19 mouse cellular contexts compared by ENCODE assay signal in genomic region chr1:127946615-127947249, GRCm38 (mm10).
DNase-seq lines count a peak whose midpoint lies in the region; ATAC-seq and TF ChIP-seq lines count a peak whose summit lies in the region.
"Had no signal": no experiment of that assay in that cellular context is flagged by ENCODE, and none has a peak within 500 bp of the region (broad histone marks: within the 10 kb centered on the region; RNA-seq: fewer than 3 reads in every experiment).

No protein-coding gene starts in this region.

- no peak overlapping the region for H3K4me2 ChIP-seq in kidney, embryonic 15.5 days
- H3K4me2 ChIP-seq in liver, postnatal 0 days (ENCODE audit: low read depth, low read length) = no peak overlapping the region
- H3K4me2 ChIP-seq: embryonic facial prominence, embryonic 12.5 days; forebrain, embryonic 13.5 days had no signal

- TF ChIP-seq EP300 in liver, postnatal 0 days (IDR thresholded peaks at IDR 0.05; ENCODE audit: low read depth) = no peak
- no peak for TF ChIP-seq EP300 in MEL (IDR thresholded peaks at IDR 0.05; ENCODE audit: low read depth in 1 of 2, low read length in 2 of 2)

- 89% methylated on average over 5 of the region's 5 CpGs for WGBS in kidney, embryonic 15.5 days
- 83% methylated on average over 5 of the region's 5 CpGs for WGBS in liver, postnatal 0 days (ENCODE audit: insufficient replicate concordance)

- no peak overlapping the region for H3K4me3 ChIP-seq in kidney, embryonic 15.5 days (replicated peaks)
- H3K4me3 ChIP-seq in liver, postnatal 0 days (ENCODE audit: low read depth, low read length) = no peak overlapping the region
- H3K4me3 ChIP-seq in MEL (ENCODE audit: control insufficient read depth in 1 of 2, insufficient read depth in 1 of 2, low read depth in 2 of 2, low read length in 2 of 2) = no peak overlapping the region
- H3K4me3 ChIP-seq: embryonic facial prominence, embryonic 12.5 days; erythroblast, embryonic 14.5 days; forebrain, embryonic 13.5 days; heart, embryonic 10.5 days had no signal

- H3K4me1 ChIP-seq in kidney, embryonic 15.5 days = no peaks in the 10 kb centered on the region
- H3K4me1 ChIP-seq in liver, postnatal 0 days (ENCODE audit: insufficient read depth) = 0 out of 2 replicates have a peak, but pooled peaks cover 4% of the 10 kb centered on the region
- no peaks in the 10 kb centered on the region for H3K4me1 ChIP-seq in MEL (ENCODE audit: control insufficient read depth in 1 of 2, insufficient read depth in 2 of 2, low read length in 2 of 2)
- H3K4me1 ChIP-seq: embryonic facial prominence, embryonic 12.5 days; forebrain, embryonic 13.5 days had no signal

- TF ChIP-seq POLR2A in MEL (IDR thresholded peaks at IDR 0.05; ENCODE audit: control insufficient read depth in 1 of 2, insufficient read depth in 1 of 2, low read depth in 1 of 2, low read length in 2 of 2, poor library complexity in 1 of 2) = no peak

- 0 out of 2 replicates have a peak overlapping the region, but pooled peaks have one; percentile 6 for H3K27ac ChIP-seq in kidney, embryonic 15.5 days
- H3K27ac ChIP-seq in liver, postnatal 0 days (ENCODE audit: low read depth) = no peak overlapping the region
- H3K27ac ChIP-seq in MEL (ENCODE audit: control insufficient read depth, low read depth, low read length) = no peak overlapping the region
- H3K27ac ChIP-seq: embryonic facial prominence, embryonic 12.5 days; forebrain, embryonic 13.5 days; heart, embryonic 10.5 days had no signal

- ATAC-seq in kidney, embryonic 15.5 days (replicated peaks; ENCODE audit: low FRiP score) = no peak
- no peak for ATAC-seq in liver, postnatal 0 days
- ATAC-seq: forebrain, embryonic 13.5 days; intestine, embryonic 16.5 days; midbrain, embryonic 16.5 days had no signal

- TF ChIP-seq RAD21 in MEL (IDR thresholded peaks at IDR 0.05; ENCODE audit: low read depth, low read length) = no peak

- no peak overlapping the region for H3K9ac ChIP-seq in kidney, embryonic 15.5 days
- no peak overlapping the region for H3K9ac ChIP-seq in liver, postnatal 0 days (replicated peaks)
- no peak overlapping the region for H3K9ac ChIP-seq in MEL (ENCODE audit: control insufficient read depth, low read depth, low read length, poor library complexity, severe bottlenecking)
- H3K9ac ChIP-seq: embryonic facial prominence, embryonic 12.5 days; forebrain, embryonic 13.5 days had no signal

- H3K9me3 ChIP-seq in kidney, embryonic 15.5 days (replicated peaks) = 0 out of 2 replicates have a peak, but pooled peaks cover 2% of the 10 kb centered on the region
- no peaks in the 10 kb centered on the region for H3K9me3 ChIP-seq in liver, postnatal 0 days (ENCODE audit: low read length)
- no peaks in the 10 kb centered on the region for H3K9me3 ChIP-seq in MEL (replicated peaks; ENCODE audit: insufficient read depth, low read length)
- H3K9me3 ChIP-seq: embryonic facial prominence, embryonic 12.5 days had no signal

- no peaks in the 10 kb centered on the region for H3K79me2 ChIP-seq in MEL (ENCODE audit: control insufficient read depth, insufficient read depth, low read length, poor library complexity)

- peaks cover 36% of the 10 kb centered on the region for H3K36me3 ChIP-seq in kidney, embryonic 15.5 days
- peaks cover 16% of the 10 kb centered on the region for H3K36me3 ChIP-seq in liver, postnatal 0 days (replicated peaks; ENCODE audit: insufficient read depth, low read length)
- H3K36me3 ChIP-seq in MEL (ENCODE audit: control insufficient read depth in 1 of 2, insufficient read depth in 2 of 2, low read length in 2 of 2) = peaks cover 0 to 4% of the 10 kb centered on the region in 2 experiments; a peak in 2 of 4 replicates

- no peak for TF ChIP-seq CTCF in liver, postnatal 0 days (IDR thresholded peaks at IDR 0.05; ENCODE audit: low read depth)
- no peak for TF ChIP-seq CTCF in MEL (IDR thresholded peaks at IDR 0.05 in 2 of 3, conservative IDR thresholded peaks at IDR 0.05 in 1 of 3; ENCODE audit: control insufficient read depth in 1 of 3, insufficient read depth in 1 of 3, low read depth in 2 of 3, low read length in 3 of 3, poor library complexity in 1 of 3, severe bottlenecking in 1 of 3)

- no peaks in the 10 kb centered on the region for H3K27me3 ChIP-seq in kidney, embryonic 15.5 days
- no peaks in the 10 kb centered on the region for H3K27me3 ChIP-seq in liver, postnatal 0 days (ENCODE audit: insufficient read depth, low read length)
- no peaks in the 10 kb centered on the region for H3K27me3 ChIP-seq in MEL (ENCODE audit: control insufficient read depth in 1 of 2, insufficient read depth in 2 of 2, low read length in 2 of 2)
- H3K27me3 ChIP-seq: embryonic facial prominence, embryonic 12.5 days; forebrain, embryonic 13.5 days had no signal

- no peak for DNase-seq in kidney, postnatal 25 days
- peak; percentile 6 for DNase-seq in liver, postnatal 0 days
- DNase-seq in liver = no peak
- DNase-seq in MEL (ENCODE audit: low read depth, low spot score) = no peak
- peak; percentile 79 for DNase-seq in brain, adult 2 months (ENCODE audit: low read depth, low spot score)
- no peak for DNase-seq in neural tube, embryonic 10.5 days (ENCODE audit: extremely low spot score, low spot score)
- DNase-seq: cerebellum, adult 8-10 months; kidney, postnatal 36 days; layer of hippocampus, adult 9-11 months; lung, adult 2 months; right cerebral cortex, postnatal 14 days; spleen, adult 18-20 months had no signal

TF ChIP-seq in MEL, 35 proteins besides CTCF, POLR2A, EP300 and RAD21:
- TF ChIP-seq MAZ (IDR thresholded peaks at IDR 0.05; ENCODE audit: low read depth, low read length) (no peak), ZC3H11A (IDR thresholded peaks at IDR 0.05; ENCODE audit: low read depth, low read length) (no peak), GATA1 (IDR thresholded peaks at IDR 0.05; ENCODE audit: low read depth, low read length) (0 out of 2 replicates have a peak, but pooled peaks have one; percentile 37)

Comparison
In these comparisons a context has a peak if more than half of its experiments do, and no peak if none do; other contexts are left out.
1. DNase-seq: peak in liver, postnatal 0 days (single experiment) and brain, adult 2 months (single experiment); none in kidney, postnatal 25 days (0 of 2), liver (single experiment), MEL (single experiment) and neural tube, embryonic 10.5 days (single experiment).